In genomic region chr5:99394578-99394977, GRCm38 (mm10) we compare ENCODE assay signal across 17 mouse cellular contexts.
"Had no signal": no experiment of that assay in that cellular context is flagged by ENCODE, and none has a peak within 500 bp of the region (broad histone marks: within the 10 kb centered on the region; RNA-seq: fewer than 3 reads in every experiment).

No protein-coding gene starts in this region.

- H3K9ac ChIP-seq: limb, embryonic 12.5 days; liver, embryonic 13.5 days; liver, postnatal 0 days; lung, embryonic 15.5 days; neural tube, embryonic 15.5 days had no signal

- H3K4me1 ChIP-seq: lung, embryonic 15.5 days had no signal

- H3K27me3 ChIP-seq: limb, embryonic 12.5 days; liver, embryonic 13.5 days; lung, embryonic 15.5 days had no signal

- H3K9me3 ChIP-seq: limb, embryonic 12.5 days; liver, embryonic 13.5 days; lung, embryonic 15.5 days; neural tube, embryonic 15.5 days had no signal

- H3K4me2 ChIP-seq: limb, embryonic 12.5 days; liver, embryonic 13.5 days; lung, embryonic 15.5 days; neural tube, embryonic 15.5 days had no signal

- H3K36me3 ChIP-seq: limb, embryonic 12.5 days; liver, embryonic 13.5 days; lung, embryonic 15.5 days; neural tube, embryonic 15.5 days had no signal

- ATAC-seq: intestine, embryonic 16.5 days; liver, postnatal 0 days; midbrain, embryonic 16.5 days had no signal

- H3K4me3 ChIP-seq: limb, embryonic 12.5 days; liver, embryonic 13.5 days; lung, embryonic 15.5 days; myocyte; neural tube, embryonic 15.5 days had no signal

- H3K27ac ChIP-seq: limb, embryonic 12.5 days; liver, embryonic 13.5 days; lung, embryonic 15.5 days; macrophage; neural tube, embryonic 15.5 days had no signal

- DNase-seq: kidney, adult 8-10 months; kidney, postnatal 25 days; liver; liver, embryonic 13.5 days; liver, postnatal 0 days; lung, postnatal 14 days; right cerebral cortex, postnatal 4 days; spleen, adult 18-20 months; thymus, adult 2 months; thymus, postnatal 36 days had no signal
